Mouse (Mus musculus) mesoderm, embryonic 11.5 days (tissue): ENCODE data around the gene Pde4c.
A peak's percentile ranks its signal among the peaks of the same experiment; 100 is the strongest.

Experiments used
- DNase-seq: peaks from one replicate; pipeline ENCODE4 v3.0.0-alpha.2; 2012; ENCODE audit warnings: low read depth, low spot score

Gene Pde4c

DNA sequence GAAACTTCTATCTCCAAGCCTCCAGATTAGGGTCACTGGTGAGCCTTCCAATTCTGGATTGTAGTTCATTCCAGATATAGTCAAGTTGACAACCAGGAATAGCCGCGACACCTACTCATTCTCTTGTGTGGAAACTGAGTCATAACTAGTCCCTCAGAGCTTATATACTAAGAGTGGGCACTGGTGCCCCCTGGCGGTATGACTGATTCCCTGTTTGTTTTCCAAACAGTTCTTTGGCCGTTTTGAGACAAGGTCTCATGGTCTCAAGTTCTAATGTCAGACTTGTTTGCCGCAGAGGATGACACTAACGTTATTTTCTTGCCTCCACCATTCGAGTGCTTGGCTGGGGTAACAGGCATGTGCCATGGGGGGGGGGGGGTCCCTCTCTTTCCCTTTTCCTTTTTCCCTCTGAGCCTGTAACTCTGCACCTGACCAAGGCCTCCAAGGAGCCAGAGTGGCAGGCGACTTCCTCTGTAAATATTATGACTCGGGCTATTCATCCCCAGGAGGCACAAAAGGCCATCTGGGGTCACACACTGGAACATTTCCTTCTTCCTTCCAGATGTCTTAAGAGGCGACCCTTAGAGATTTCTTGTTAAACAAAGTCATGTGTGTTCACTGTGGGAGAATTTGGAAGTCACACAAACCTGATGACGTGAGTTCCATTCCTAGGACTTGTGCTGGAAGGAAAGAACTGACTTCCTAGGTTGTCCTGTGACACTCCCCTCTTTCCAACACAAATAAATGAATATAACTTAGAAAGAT, 28.7 kb downstream of the Pde4c start:
- DNase-seq: peak; percentile 72

DNA sequence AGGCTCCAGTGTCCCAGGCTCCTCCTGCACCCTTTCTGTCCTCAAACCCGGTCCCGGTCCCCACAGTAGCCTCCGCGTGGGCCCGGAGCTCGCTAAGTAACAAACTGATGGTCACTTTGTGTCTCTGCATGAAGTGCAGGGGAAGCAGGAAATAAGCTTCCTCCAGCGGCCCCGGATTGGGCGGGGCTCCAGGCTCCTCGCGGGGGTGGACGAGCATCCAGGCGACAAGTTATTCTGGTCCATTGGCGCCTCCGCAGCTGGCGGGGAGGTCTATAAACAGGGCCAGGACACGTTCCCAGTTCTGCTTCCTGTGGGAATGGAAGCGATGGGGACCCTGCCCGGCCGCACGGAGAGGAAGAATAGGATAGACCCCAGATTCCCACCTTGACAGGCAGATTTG, 29.6 kb downstream of the Pde4c start:
- DNase-seq: no peak

DNA sequence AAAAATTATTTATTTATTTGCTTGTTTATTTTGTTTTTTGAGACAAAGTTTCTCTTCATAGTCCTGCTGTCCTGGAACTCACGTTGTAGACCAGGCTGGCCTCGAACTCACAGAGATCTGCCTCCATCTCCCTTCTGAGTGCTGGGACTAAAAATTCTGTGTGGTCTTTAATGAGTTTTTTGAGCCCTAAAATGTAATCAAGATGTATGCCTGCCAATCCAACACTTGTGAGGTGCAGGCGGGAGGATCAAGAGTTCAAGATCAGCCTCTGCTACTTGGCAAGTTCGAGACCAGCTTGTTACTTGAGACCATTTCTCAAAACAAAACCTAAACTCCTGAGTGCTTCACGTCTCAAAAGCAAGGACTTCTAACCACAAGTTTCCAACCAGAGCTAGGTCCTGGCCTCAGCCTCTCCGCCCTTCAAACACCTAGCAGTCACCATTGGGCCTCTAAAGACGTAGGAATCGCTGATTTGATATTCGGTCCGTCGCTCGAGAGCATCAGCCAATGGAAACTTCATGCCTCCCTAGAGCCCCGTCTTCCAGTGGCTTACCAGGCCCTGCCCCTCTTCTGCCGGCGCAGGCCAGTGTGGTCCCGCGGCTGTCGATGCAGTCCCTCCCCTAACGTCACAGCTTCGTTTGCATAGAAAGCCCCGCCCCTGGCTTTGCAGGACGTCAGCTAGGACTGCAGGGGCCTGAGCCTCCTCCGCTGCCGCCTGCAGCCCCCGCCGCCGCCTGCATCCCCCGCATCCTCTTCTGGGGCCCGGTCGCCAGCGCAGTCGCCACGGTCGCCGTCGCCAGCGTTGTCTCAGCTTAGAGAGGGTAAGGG, 30.7 kb downstream of the Pde4c start, which contains the start of gene Rab3a:
Gene Rab3a (plus strand): TSS at position 637 of the 828 bp plus-strand sequence.
- DNase-seq: peak; percentile 98

DNA sequence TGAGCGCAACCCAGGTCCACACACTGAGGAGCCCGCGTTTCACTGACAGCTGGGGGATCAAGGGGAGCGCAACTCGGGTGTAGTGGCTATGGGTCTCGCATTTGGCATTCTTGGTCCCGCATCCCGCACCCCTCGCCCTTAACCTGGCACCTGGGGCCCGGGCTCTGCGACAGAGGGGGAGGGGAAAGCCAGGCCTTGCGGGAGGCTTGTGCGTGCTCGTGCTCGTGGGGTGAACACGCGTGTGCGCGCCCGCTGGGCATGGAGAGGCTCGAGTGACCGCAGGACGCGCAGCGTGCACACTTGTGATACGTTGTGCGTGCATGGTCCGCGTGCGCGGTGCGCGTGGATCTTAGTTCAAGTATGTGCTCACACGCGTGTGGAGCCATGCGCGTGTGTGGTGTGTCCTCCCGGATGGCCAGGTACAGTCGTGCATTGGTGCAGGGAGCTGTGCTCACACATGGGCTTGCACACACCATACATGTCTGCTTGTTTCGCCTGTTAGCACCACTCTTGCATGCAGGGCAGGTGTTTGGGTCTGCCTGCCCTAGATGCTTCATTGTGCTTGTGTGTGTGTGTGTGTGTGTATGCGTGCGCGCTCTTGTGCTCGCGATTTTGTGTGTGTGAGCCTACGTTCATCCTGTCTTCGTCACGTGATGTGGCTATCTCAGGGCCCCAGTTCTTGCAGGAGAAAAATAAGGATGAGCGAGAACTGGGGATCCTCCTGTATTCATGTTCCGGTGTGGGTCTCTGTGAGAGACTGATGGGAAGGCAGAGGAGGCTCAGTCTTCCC, 31.5 kb downstream of the Pde4c start:
- DNase-seq: no peak

DNA sequence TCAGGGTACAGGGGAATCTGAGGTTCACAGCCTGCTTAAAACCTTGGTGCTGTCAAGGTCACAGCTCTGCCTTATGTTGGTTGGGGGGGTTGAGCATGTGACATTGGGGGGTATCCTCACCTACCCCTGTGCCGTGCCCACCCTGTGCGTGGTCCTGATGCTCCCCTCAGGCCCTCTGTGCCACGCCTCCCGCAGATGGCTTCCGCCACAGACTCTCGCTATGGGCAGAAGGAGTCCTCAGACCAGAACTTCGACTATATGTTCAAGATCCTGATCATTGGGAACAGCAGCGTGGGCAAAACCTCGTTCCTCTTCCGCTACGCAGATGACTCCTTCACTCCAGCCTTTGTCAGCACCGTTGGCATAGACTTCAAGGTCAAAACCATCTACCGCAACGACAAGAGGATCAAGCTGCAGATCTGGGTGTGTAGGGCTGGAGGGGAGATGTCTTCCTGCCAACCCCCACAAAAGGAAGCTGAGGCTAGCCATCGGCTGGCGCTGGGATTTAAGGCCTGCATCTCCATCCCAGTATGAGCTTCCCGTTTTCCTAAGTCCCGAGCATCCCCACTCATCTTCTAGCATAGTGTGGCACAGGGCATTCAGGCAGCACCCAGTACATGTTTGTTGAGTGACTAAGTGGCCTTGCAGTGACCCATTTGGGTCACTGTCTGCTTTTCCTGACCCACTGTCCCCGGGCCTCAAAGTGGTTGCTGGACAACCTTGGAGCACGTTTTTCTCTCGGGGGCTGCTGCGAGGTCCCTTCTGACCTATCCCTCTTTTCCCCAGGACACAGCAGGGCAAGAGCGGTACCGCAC, 32.3 kb downstream of the Pde4c start:
- no peak for DNase-seq

DNA sequence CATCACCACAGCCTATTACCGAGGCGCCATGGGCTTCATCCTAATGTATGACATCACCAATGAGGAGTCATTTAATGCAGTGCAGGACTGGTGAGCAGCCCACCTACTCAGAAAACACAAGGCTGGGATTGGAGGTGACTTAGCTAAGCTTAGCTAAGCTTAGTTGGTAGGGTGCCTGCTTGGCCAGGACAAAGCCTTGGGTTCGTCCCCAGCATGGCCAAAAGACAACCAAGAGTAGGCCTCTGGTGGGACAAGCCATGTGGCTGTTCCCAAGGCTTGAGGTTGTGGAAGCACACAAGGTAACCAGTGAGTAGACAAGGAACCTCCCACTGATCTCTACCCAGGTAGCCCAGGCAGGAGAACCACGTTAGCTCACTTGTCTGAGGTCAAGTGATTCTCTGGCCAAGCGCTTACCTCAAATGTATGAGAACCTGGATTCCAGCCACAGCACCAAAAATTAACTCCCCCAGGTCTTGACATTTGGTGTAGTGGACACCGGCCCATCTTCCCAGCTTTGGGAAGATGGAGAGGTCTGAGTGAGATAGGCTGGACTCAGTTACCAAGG, 33.0 kb downstream of the Pde4c start:
- DNase-seq: no peak

DNA sequence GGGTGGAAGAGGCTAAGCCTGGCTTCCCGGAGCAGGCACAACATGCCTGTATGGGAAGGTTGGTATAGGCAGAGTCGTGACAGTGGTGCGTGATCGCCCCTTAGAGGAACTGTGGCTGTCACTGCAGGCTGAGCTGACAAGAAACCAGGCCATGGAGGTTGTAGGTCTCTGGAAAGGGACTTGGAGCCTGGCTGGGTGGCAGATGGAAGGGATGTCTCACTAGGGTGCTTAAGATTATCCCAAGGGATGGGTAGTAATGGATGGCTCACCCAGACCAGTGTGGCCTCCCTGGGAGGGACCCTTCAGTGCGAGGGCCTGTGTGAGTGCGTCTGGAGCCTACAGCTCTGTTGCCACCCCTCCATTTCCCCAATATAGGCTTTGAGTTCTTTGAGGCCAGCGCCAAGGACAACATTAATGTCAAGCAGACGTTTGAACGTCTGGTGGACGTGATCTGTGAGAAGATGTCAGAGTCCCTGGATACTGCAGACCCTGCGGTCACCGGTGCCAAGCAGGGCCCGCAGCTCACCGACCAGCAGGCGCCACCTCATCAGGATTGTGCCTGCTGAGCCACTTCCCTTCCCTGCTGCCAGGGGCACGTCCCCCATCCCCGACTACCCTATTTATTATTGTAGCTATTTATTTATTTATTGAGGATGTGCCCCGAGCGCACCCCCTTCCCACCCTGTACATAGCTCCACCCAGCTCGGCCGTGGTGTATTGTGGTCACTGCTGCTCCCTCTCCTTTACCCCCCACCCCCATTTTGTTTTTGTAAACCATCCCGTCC, 34.2 kb downstream of the Pde4c start:
- no peak for DNase-seq

DNA sequence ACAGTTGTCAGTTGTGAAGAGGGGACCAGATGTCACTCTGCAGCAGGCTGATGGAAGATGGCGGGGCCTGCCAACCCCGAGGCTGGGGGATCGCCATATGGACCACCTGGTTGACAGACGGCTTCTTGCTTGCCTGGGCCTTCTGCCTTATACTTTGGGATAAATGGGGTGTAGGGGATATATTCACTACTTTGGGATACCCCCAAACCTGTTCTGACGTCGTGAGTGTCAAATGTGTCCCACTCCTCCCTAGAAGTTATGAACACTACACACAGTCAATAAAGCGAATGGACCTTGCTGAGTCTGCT, 34.7 kb downstream of the Pde4c start:
- DNase-seq: no peak

DNA sequence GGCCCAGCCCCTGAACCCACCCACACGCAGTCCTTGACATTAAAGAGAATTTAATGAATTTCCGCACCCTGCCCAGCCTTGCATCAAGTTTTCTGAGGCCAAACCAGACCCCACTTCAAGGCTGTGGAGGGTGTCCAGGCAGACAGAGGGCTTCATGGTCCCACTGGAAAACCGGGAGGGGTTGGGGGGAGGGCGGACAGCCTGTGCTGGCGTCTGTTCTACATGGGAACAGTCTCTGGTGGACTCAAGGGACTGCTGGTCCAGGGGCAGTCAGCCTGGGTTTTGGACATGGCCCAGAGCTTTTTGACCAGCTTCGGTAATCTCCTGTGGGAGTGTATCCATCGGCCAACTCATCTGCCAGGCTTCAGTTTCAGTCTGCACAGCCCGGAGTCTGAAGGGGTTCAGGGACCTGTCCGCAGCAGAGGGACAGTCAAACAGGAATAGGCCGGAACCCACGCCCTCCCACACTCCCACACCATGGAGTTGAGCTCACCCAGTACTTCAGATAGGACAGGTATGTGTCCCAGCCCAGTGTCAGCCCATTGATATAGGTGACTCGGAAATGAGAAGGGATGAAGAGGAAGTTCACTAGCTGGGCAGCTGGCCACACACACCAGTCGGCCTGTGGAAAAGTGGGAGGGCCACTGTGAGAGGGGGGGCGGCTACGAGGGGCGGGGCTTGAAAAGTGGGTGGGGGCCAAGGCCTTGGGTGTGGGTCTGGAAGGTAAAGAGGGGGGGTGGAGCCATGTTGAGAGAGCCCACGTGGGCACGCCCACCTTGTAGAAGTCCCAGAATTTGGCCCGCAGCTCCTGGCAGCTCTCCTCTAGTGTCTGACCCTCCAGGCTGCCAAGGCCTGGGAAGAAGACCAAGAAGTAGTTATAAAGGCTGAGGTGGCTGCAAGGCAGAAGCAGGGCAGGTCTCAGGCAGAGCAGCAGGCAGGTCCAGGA, 35.4 kb downstream of the Pde4c start:
- no peak for DNase-seq

DNA sequence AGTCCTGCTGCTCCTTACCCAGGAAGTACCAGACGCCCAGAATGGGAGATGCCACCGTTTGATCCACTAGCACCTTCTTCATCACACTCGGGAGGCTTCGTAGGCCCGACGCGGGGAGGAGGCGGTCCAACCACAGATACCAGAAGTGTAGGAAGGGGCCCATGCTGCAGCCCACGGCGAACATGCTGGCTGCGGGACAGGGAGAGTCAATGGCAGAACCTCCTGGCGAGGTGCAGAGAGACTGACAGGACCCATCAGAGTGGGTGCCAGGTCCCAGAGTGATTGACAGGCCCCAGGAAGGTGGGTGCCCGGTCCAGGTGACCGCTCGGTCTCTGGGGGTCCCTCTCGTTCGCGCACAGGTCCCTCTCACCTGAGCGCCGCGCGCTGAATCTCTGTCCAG, 36.8 kb downstream of the Pde4c start:
- no peak for DNase-seq

DNA sequence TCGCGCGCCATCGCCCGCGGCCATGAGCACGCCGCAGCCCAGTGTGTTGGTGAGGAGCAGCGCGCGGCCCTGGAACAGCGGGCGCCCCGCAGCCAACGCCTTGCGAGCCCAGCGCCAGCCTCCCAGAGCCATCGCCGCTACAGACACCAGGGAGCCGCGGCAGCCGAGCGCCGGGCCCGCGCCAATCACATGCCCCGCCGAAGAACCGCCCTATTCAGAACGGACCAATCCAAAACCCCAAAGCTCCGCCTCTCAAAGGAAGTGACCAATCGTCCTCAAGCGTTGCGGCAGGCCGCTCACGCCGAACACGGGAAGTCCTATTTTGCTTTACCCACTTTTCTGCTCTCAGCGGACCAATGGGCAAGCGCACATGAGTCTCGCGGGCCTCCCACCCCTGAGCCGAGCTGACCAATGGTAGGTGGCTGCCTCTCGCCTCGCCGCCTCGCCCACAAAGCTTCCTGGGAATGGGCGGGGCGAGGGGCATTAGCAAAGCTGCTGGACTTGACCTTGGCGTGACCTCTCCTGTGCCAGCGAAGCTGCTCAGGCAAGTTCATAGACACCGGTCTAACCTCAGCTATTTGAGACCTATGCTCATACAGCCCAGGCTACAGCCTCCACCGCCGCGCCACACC, 37.4 kb downstream of the Pde4c start, which contains the start of gene Mpv17l2:
Gene Mpv17l2 (minus strand): TSS at position 172 of the 632 bp plus-strand sequence.
- DNase-seq: peak; percentile 99

DNA sequence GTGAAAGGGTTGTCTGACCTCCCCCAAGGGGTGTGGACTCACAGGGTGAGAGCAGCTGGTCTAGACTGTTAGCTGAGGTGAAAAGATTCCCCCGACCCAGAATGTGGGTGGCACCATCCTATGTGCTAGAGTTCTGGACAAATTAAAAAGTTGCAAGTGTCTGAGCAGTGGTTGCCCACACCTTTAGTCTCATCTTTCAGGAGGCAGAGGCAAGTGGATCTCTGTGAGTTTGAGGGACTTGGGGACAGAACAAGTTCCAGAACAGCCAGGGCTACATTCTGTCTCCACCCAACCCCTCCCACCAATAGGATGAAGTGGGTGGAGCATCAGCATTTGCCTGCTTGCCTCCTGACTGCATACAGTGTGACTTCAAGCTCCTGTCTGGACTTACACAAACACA, 38.6 kb downstream of the Pde4c start:
- no peak for DNase-seq

DNA sequence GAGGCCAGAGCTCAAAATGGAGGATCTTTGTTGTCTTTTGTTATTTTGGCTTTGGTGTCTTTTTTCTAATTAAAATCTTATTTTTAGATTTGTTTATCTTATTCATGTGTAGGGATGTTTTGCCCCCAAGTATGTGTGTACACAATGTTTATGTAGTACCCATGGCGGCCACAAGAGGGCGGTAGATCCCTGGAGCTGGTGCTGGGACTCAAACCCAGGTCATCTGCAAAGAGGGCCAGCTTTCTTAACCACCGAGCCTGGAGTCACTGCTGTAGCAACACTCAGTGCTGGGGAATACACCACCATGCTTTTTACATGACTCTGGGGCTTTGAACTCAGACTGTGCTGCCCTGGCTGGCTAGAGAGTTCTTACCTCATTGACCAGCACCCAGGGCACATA, 39.8 kb downstream of the Pde4c start:
- DNase-seq: no peak

DNA sequence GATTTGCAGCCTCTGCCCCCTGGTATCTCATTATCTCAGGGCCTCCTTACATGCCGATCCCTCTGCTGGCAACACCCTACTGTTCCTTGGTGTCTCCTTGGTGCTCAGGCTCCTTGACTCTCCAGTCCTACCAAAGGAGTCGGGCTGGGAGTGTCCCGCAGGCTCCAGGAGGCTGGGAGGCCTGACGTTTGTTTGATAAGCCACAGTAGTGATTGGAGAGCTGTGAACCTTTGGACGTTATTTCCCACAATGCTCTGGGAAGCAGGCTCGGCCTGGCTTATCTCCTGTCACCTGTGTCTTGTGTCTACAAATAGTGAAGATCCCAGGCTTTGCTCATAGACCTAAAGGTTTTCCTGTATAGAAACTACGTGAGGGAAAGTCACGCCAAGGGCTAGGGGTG, 40.5 kb downstream of the Pde4c start:
- DNase-seq: no peak

DNA sequence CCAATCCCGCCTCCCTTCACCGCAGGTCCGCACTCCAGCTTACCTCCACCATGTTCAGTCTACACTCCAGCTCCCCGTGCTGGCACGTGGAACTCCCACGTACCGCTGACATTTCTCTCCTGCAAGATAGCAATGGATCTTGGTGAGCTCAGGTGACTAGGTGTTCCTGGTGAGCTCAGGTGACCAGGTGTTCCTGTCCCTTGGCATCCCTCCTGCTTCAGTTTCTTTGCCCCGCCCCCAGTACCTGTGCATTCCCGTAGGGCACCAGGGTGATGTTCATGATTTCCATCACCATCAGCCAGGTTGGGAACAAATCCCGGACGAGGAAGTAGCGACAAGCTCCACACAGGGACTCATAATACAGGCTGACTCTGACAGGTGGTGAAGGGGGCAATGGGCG, 41.2 kb downstream of the Pde4c start:
- no peak for DNase-seq

DNA sequence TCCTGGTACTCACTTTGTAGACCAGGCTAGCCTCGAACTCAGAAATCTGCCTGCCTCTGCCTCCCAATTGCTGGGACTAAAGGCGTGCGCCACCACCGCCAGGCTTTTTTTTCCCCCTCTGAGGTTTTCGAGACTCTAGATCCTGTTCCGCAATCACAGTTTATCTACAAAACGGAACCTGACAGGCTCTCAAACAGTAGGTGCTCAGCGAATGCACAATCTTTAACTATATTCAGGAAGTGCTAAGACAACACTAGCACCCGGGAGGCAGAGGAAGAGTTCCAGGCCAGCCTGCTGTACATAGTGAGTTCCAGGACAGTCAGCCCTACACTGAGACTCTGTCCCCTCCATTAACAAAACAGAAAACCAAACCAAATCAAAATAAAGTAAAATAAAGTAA, 41.8 kb downstream of the Pde4c start:
- DNase-seq: no peak

DNA sequence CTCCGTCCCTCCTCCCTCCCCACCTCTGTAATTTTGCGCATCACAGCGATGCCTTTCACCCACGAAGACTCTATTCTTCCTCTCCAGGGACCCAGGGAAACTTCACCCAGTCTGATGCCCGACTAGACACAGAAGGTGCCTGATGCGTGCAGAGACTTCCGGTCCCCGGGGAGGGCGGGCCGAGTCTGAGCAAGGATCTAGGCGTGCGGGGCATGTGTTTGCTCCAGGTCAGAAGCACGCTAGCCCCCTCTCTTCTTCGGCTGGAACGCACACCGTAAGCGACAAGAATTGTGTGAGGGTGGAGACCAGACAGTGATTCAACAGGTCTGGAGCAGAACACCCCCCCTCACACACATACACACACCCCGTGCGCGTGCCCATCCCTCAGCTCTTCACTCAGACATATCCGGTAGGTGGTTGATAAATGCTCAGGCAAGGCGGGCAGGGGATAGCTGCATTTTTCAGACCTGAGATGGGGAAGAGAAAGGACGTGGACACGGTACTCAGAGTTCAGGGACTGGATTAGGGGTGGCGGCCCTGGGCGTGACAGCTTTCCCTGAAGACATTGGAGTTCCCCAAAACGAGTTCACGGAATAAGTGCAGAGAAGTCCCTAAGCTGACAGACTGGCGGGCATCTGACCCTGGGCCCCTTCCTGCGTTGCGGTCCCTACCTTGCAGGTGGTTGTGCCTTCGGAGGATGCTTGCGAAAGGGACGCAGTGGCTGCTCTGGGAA, 42.5 kb downstream of the Pde4c start:
- DNase-seq: no peak
